Mouse (Mus musculus) lung, adult 2 months (tissue): ENCODE data around the gene Fezf1. TPM values are rescaled to one million over a fixed set of nuclear protein-coding genes. Genes with fewer than 3 reads are reported as not detected.

Source experiments
- DNase-seq: peaks from one replicate; pipeline ENCODE4 v3.0.0; 2022
- H3K4me1 ChIP-seq: fragments of 200-500 bp; 2 replicates; pipeline ENCODE4 v1.6.1; 2011; ENCODE audit warnings: low read length; ENCODE audit not compliant: control insufficient read depth, insufficient read depth
- H3K4me3 ChIP-seq: fragments of 200-500 bp; replicated peaks from 2 replicates; pipeline ENCODE3; 2011; ENCODE audit warnings: low read depth, mild to moderate bottlenecking, control low read depth, low read length; ENCODE audit errors: extremely low read depth
- CTCF ChIP-seq: fragments of 200-500 bp; IDR thresholded peaks from 2 replicates; pipeline ENCODE4 v1.5.1; 2011; ENCODE audit warnings: mild to moderate bottlenecking, low read length, control low read depth; ENCODE audit not compliant: insufficient read depth
- POLR2A ChIP-seq: fragments of 200-500 bp; IDR thresholded peaks from 2 replicates; pipeline ENCODE4 v1.6.1; 2011; ENCODE audit warnings: low read depth, mild to moderate bottlenecking, control low read depth, low read length, borderline replicate concordance; ENCODE audit errors: extremely low read depth
- WGBS: fragments of 180-500 bp; shearing (Covaris S2); methylation state at CpG from one replicate; pipeline ENCODE4 v1.1.7; 2018; 5-methylcytosine and 5-hydroxymethylcytosine counted together
- polyA plus RNA-seq: library from polyadenylated mRNA; depleted of rRNA; stranded (reverse); fragments of >200 nt; gene quantifications from 2 replicates; pipeline ENCODE4 v1.2.3, GENCODE M21; 2012; rRNA removed

The Fezf1 gene
- polyA plus RNA-seq, 1 experiment, result 0.08 TPM

DNA sequence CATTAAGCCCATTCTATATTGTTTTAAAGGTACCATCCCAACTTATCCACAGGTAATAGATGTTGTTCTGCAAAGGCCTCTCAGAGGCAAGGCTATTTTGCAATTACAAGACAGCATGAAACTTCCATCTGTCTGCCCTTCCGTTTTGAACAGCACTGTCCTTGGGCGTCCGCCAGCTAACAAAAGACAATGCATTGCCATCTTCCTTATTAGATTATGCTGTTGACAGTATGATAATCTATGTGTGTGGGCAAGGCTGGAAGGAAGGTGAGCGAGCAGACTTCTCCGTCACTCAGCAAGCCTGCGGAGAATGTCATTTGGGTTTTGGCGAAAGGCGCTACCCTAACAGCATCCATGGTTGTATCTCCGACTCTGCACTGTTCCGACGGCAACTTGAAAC lies 45.5 kb downstream of the Fezf1 start:
- no peaks in the 10 kb centered on the region for H3K4me1 ChIP-seq
- TF ChIP-seq POLR2A, result no peak
- TF ChIP-seq CTCF, result no peak
- DNase-seq, result no peak
- 53% methylated on average over 11 of the region's 11 CpGs for WGBS
- H3K4me3 ChIP-seq, result no peak overlapping the region

Other genes with a start within 250 kb of the Fezf1 start
- 1.5 and 1.9 TPM in 2 replicates for gene Aass, start 115.4 kb downstream of the Fezf1 start, polyA plus RNA-seq